Mouse (Mus musculus) spleen, adult 2 months (tissue): ENCODE data around the gene Rogdi. TPM values are rescaled to one million over a fixed set of nuclear protein-coding genes. Genes with fewer than 3 reads are reported as not detected.

ENCODE experiments used
- DNase-seq, 2 experiments: peaks; one replicate each; pipeline versions ENCODE4 v3.0.0 to v3.0.0-alpha.2; 2012 to 2021; ENCODE audit warnings: low spot score in 2 of 2, low read depth in 1 of 2
- H3K27ac ChIP-seq: fragments of 200-500 bp; 2 replicates; pipeline ENCODE4 v1.5.1; 2012; ENCODE audit warnings: low read length, inconsistent platforms; ENCODE audit not compliant: insufficient read depth
- H3K27me3 ChIP-seq: fragments of 200-500 bp; 2 replicates; pipeline ENCODE4 v1.6.1; 2012; ENCODE audit warnings: mild to moderate bottlenecking, moderate library complexity, low read length, inconsistent platforms; ENCODE audit not compliant: control insufficient read depth, insufficient read depth
- H3K36me3 ChIP-seq: fragments of 200-500 bp; 2 replicates; pipeline ENCODE4 v1.6.1; 2012; ENCODE audit warnings: mild to moderate bottlenecking, low read length, inconsistent platforms; ENCODE audit not compliant: control insufficient read depth, insufficient read depth
- H3K4me1 ChIP-seq: fragments of 200-500 bp; 2 replicates; pipeline ENCODE4 v1.6.1; 2011; ENCODE audit warnings: inconsistent platforms; ENCODE audit not compliant: control insufficient read depth, insufficient read depth, insufficient read length
- H3K4me3 ChIP-seq: fragments of 200-500 bp; 2 replicates; pipeline ENCODE4 v1.5.1; 2011; ENCODE audit warnings: mild to moderate bottlenecking, inconsistent platforms; ENCODE audit not compliant: insufficient read depth, insufficient read length; ENCODE audit errors: extremely low read depth
- CTCF ChIP-seq: fragments of 200-500 bp; IDR thresholded peaks from 2 replicates; pipeline ENCODE4 v1.5.1; 2011; ENCODE audit warnings: mild to moderate bottlenecking, inconsistent platforms; ENCODE audit not compliant: insufficient read depth, insufficient read length, insufficient replicate concordance; ENCODE audit errors: extremely low read depth
- POLR2A ChIP-seq: fragments of 200-500 bp; IDR thresholded peaks from 2 replicates; pipeline ENCODE4 v1.6.1; 2011; ENCODE audit warnings: low read depth, low read length, inconsistent platforms
- WGBS: fragments of 180-500 bp; shearing (Covaris S2); methylation state at CpG from one replicate; pipeline ENCODE4 v1.1.7; 2018; 5-methylcytosine and 5-hydroxymethylcytosine counted together
- polyA plus RNA-seq: library from polyadenylated mRNA; depleted of rRNA; stranded (reverse); fragments of >200 nt; gene quantifications from 2 replicates; pipeline ENCODE4 v1.2.3, GENCODE M21; 2012; rRNA removed

Gene Rogdi
- polyA plus RNA-seq, 1 experiment = 229 TPM

GRCm38 (mm10) chr16:4963346-4963745 lies 50.0 kb downstream of the Rogdi start:
- H3K27ac ChIP-seq = no peak overlapping the region
- H3K27me3 ChIP-seq = no peaks in the 10 kb centered on the region
- no peak for TF ChIP-seq POLR2A
- no peak for TF ChIP-seq CTCF
- DNase-seq = no peak
- H3K4me3 ChIP-seq = peak overlapping the region; percentile 19
- 42% methylated on average over 9 of the region's 9 CpGs for WGBS
- peaks cover 14% of the 10 kb centered on the region; the same call in 1 of the 2 replicates for H3K4me1 ChIP-seq
- H3K36me3 ChIP-seq = no peaks in the 10 kb centered on the region

GRCm38 (mm10) chr16:4960260-4960659 lies 53.1 kb downstream of the Rogdi start:
- TF ChIP-seq CTCF = no peak
- Histone ChIP-seq H3K27me3 (no peaks in the 10 kb centered on the region), H3K36me3 (peaks cover 5% of the 10 kb centered on the region), H3K4me3 (no peak overlapping the region), H3K27ac (no peak overlapping the region), H3K4me1 (peaks cover 11% of the 10 kb centered on the region; the same call in 1 of the 2 replicates)
- DNase-seq = no peak
- 68% methylated on average over 8 of the region's 8 CpGs for WGBS

Other genes starting within 250 kb of the Rogdi start
- gene Cdip1, start 223.3 kb downstream of the Rogdi start, polyA plus RNA-seq = 40.4 and 55.2 TPM in 2 replicates
- not detected in 2 replicates for gene 4930562C15Rik, start 178.1 kb downstream of the Rogdi start, polyA plus RNA-seq
- gene Ubald1, start 133.2 kb downstream of the Rogdi start, polyA plus RNA-seq = 65.6 and 67.6 TPM in 2 replicates
- 103 and 134 TPM in 2 replicates for gene Mgrn1, start 127.3 kb downstream of the Rogdi start, polyA plus RNA-seq
- 70.3 and 78.4 TPM in 2 replicates for gene Nudt16l1, start 74.8 kb downstream of the Rogdi start, polyA plus RNA-seq
- 51.5 and 56.3 TPM in 2 replicates for gene Anks3, start 49.3 kb downstream of the Rogdi start, polyA plus RNA-seq
- not detected in 2 replicates for gene Sept12, start 15.7 kb downstream of the Rogdi start, polyA plus RNA-seq
- gene Smim22, start 6.3 kb downstream of the Rogdi start, polyA plus RNA-seq = 1.4 and 1.8 TPM in 2 replicates
- gene Glyr1, start 36.3 kb upstream of the Rogdi start, polyA plus RNA-seq = 43.9 and 45.5 TPM in 2 replicates
- 31.2 and 40.3 TPM in 2 replicates for gene Ubn1, start 36.5 kb upstream of the Rogdi start, polyA plus RNA-seq
- 0.75 and 0.88 TPM in 2 replicates for gene Ppl, start 118.9 kb upstream of the Rogdi start, polyA plus RNA-seq
- 0.53 and 0.55 TPM in 2 replicates for gene Sec14l5, start 133.6 kb upstream of the Rogdi start, polyA plus RNA-seq
- 41.7 and 56.1 TPM in 2 replicates for gene Nagpa, start 190.5 kb upstream of the Rogdi start, polyA plus RNA-seq
- 39.9 and 44.4 TPM in 2 replicates for gene AU021092, start 208.7 kb upstream of the Rogdi start, polyA plus RNA-seq
- gene Alg1, start 220.1 kb upstream of the Rogdi start, polyA plus RNA-seq = 42.1 and 45.4 TPM in 2 replicates
- gene Eef2kmt, start 242.4 kb upstream of the Rogdi start, polyA plus RNA-seq = 35.4 and 46.6 TPM in 2 replicates